Mouse (Mus musculus): Measurements from ENCODE around the gene Atxn1.

- no peak for TF ChIP-seq CTCF (IDR thresholded peaks at IDR 0.05; ENCODE audit: insufficient read depth, low read depth, low read length)
- no peak for TF ChIP-seq POLR2A (IDR thresholded peaks at IDR 0.05; ENCODE audit: insufficient read depth, low read depth, low read length)
Observed at GRCm38 (mm10) chr13:45512531-45512930, 452.3 kb downstream of the Atxn1 start.

Data from olfactory bulb, adult 2 months (tissue).